Mouse (Mus musculus): Measurements from ENCODE around the gene Tnnc2.

GRCm38 (mm10) chr2:164788411-164788810 is 8.6 kb upstream of the Tnnc2 start:
- TF ChIP-seq POLR2A (IDR thresholded peaks at IDR 0.05; ENCODE audit: borderline replicate concordance, extremely low read depth, low read depth, low read length) = no peak
- TF ChIP-seq CTCF (IDR thresholded peaks at IDR 0.05; ENCODE audit: insufficient read depth, low read length) = no peak

Measured in lung, adult 2 months (tissue).